Mouse (Mus musculus) kidney, postnatal 4 days (tissue): ENCODE results near the gene Cracr2a.

Experiments used
- DNase-seq, 2 experiments: peaks; one replicate each; pipeline ENCODE4 v3.0.0; 2021; ENCODE audit warnings: mixed read lengths in 2 of 2

Gene Cracr2a

GRCm38 (mm10) chr6:127565951-127566732, 5.0 kb downstream of the Cracr2a start:
- DNase-seq = peak; percentile 41 to 62

DNA sequence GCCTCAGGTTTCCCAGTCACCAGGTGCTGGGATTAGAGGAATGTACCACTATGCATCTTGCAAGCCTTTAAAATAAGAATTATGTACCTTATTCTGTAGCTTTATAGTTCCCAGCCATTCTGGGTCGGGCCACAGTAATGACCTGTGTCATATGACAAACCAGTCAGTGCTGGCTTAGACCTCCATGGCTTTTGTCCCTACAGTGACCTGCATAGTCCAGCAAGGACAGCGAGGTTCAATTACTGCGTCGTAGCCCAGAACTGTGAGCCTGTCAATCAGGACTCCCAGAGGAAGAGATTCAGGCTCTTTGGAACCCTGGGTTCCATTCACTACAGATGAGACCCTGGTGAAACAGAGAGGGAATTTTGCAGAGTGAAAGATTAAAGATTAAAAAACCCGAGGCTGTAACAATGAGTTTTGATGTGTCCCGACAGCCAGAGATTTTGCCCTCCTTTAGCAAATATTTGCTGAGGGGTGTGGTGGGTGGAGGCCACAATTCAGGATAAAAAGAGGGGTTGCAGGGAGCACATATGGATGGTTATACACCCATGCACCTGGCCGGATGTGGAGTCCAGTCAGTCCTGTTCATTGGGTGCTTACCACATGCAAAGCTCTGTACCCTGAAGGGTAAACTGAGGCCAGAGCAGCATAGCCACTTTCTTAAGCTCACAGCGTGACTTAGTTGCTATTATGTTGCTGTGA, 10.9 kb downstream of the Cracr2a start:
- DNase-seq = no peak

- peak in 1 of 2 experiments; percentile 17 for DNase-seq
Measured at GRCm38 (mm10) chr6:127573779-127574463, 12.8 kb downstream of the Cracr2a start.

DNA sequence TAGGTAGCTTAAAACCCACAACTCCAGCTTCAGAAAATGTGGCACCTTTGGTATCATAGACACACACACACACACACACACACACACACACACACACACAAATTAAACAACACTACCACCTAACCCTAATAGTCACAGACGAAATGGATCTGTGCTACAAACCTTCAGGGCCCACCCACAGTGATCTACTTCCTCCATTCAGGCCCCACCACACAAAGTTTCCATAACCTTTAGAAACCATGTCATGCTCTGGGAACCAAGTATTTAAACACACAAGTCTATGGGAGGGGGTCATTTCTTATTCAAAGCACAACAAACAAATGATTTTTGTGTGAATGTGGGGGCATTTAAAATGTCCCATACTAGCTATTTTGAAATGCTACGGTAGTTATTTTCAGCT, 14.1 kb downstream of the Cracr2a start:
- DNase-seq = no peak

DNA sequence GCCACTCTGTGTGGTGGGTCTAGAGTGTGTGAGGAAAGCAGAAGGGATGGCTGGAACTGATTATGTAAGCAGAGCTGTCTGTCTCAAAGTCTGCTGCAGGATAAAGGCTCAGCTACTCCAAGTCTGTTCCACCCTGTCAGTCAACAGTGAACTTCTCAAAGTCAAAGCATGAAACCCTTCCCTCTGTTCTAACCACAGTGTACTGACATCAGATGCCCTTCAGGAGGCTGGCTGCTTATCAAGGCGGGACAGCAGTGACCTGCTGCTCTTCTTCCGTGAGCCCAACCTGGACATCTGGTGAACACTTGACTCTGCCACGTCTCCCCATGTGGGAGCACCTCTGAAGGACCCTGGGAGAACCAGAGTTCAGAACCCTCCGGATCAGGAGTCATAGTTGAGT, 16.6 kb downstream of the Cracr2a start:
- DNase-seq = no peak

DNA sequence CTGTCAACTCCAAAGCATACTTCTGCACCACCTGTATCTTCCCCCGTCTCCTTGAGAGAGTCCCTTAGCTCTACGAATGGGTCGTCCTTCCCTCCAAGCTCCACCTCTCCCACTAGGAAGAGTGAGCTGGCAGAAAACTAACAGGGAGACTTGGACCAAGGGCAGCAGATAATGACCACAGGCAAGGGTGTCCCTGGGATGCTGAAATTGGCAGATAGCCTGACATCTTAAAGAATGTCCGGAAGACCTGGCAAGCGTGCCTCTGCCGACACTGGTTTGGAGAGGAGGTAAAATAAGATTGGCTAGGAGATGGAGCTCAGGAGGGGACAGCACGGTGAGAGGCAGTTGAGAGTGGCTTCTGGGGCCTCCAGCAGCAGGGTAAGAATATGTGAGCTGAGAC, 17.2 kb downstream of the Cracr2a start:
- no peak for DNase-seq

DNA sequence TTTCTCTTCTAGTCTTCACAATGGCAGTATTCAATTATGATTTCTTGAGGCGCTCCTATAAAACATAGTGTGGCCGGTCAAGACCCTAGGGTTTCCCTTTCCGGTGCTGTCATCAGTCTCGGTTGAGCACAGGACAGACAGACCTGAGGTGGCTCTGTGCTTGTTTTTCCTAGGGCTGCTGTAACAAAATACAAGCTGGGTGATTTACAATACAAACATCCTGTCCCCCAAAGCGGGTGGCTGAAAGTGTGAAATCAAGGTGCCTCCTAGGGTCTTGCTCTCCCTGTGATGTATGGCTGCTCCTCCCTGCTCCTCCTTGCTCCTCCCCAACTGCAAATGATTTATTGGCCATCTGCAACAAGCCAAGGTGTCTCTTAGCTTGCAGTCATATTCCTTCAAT, 17.7 kb downstream of the Cracr2a start:
- peak in 1 of 2 experiments; percentile 18 for DNase-seq

- DNase-seq = peak; percentile 23 to 47
Measured at GRCm38 (mm10) chr6:127581915-127582314, 20.8 kb downstream of the Cracr2a start.

- DNase-seq = peak; percentile 87 to 89
Measured at GRCm38 (mm10) chr6:127582391-127583176, 21.4 kb downstream of the Cracr2a start.

DNA sequence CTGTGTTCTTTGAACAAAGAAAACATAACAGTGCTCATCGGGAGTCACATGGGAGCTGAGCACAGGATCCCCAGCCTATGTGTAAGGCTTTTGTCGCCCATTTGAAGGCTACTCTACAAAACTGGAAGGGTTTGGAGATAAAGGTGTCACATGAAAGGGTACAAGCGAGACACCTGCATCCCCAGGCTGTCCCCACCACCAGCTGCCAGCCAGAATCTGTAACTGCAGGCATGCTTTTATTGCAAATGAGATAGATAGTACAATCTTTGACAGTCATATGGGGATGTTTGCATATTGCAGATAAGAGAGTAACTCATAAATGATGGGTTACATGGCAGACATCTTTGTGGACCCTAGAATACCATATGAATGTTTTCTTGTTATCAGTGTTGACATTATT, 30.3 kb downstream of the Cracr2a start:
- DNase-seq = no peak

DNA sequence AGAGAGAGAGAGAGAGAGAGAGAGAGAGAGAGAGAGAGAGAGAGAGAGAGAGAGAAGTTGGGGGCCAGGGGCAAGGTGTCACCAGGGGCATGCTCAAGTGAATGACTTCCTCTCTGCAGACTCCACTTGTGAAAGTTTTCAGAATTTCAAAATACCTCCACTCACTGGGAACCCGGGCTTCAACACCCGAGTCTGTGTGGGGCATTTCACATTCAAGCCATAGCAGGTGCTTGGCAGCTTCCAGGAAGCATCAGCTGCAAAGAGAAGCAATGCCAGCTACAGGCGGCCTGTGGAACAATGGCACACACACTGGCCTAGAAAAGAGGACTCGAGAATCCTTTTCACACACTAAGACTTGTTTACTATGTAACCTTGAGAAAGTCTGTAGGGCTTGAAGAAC, 32.3 kb downstream of the Cracr2a start:
- no peak for DNase-seq

- DNase-seq = no peak
Measured at GRCm38 (mm10) chr6:127599280-127599679, 38.1 kb downstream of the Cracr2a start.

- peak in 1 of 2 experiments; percentile 35 for DNase-seq
Measured at GRCm38 (mm10) chr6:127605067-127606025, 44.2 kb downstream of the Cracr2a start.

GRCm38 (mm10) chr6:127609673-127610072, 48.5 kb downstream of the Cracr2a start:
- no peak for DNase-seq

- DNase-seq = peak in 1 of 2 experiments; percentile 29
Measured at GRCm38 (mm10) chr6:127611216-127611615, 50.1 kb downstream of the Cracr2a start.

DNA sequence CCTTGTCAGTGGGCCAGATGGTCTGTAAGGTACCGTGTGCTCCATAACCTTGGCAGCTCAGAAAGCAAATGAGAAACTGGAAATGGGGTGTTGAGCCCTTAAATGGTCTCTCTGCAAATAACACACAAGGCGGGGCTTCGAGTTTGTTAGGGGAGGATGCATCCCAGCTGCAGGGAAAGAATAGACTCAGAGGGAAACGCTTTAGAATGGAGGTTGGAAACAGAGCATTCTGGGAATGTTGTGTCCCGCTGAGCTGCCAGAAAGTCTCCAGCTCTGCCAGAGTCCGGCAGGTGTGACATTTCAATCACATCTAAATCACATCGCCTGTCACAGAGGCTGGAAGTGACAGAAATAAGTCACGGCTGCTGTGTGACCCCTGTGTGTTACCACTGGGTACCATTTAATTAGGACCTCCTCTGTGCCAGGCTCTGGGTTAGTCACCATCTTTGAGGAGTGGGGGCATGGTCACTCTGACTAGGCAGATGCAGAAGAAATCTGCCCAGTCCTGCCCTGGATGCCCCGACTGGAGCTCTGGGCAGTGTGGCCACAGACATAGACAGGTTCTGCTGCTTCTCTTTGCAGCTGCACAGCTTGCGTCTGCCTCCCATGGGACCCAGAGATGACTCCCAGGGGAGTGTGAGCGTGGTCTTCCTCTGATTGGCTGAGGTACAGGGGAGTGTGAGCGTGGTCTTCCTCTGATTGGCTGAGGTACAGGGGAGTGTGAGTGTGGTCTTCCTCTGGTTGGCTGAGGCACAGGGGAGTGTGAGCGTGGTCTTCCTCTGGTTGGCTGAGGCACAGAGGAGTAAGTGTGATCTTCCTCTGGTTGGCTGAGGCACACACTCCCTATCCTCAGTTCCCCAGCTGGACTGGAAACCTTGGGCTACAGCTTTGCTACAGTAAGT, 53.2 kb downstream of the Cracr2a start:
- peak; percentile 56 to 68 for DNase-seq

- DNase-seq = no peak
Measured at GRCm38 (mm10) chr6:127616623-127617022, 55.5 kb downstream of the Cracr2a start.

DNA sequence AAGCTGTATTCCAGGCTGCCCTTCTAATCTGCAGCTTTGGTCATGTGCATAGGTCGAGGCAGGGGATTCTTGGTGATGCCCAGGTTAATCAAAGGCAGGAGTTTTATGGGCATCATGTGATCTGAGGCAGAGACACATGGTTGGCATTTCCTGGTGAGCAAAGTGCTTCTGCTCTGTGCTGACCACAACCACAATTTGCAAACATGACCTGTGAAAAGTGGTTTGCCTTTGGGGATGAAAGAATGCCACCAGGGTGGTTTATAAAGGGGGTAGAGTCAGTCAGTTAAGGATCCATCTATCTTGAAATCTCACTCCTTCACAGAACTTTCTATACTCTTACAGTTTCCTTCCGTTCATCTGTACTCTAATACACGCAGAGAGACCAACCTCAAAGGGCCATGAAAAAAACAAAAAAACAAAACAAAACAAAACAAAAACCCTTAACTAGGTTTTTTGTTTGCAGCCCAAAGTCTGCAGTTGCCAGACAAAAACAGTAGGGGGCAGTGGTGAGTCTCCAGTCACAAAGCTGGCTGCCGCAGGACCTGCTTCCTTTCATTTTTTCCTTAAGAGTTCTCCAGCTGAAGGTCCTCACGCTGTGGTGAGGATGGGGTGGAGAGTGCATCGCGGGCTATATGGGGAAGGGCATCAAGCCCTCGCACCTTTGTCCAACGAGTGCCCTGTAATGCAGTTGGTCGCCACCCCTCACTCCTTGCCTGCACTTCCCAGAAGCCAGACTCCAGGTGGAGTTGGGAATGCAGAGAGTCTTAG, 56.3 kb downstream of the Cracr2a start:
- DNase-seq = peak; percentile 68 to 77

- no peak for DNase-seq
Measured at GRCm38 (mm10) chr6:127618686-127619085, 57.5 kb downstream of the Cracr2a start.

- peak; percentile 81 to 84 for DNase-seq
Measured at GRCm38 (mm10) chr6:127625135-127625534, 64.0 kb downstream of the Cracr2a start.
